Mouse (Mus musculus) forebrain, embryonic 12.5 days (tissue): ENCODE results near the gene Tfcp2. TPM values are rescaled to one million over a fixed set of nuclear protein-coding genes. Genes with fewer than 3 reads are reported as not detected.
"Not testable (repeated sequence)": the region's sequence is repeated elsewhere in the genome, so short reads cannot be mapped to it uniquely, and the experiment has no call there.

Experiments used
- ATAC-seq: fragments of 200-750 bp; cut with Nextera tagmentation; 2 replicates; pipeline ENCODE4 v1.8.0; 2017; ENCODE audit warnings: moderate TSS enrichment; ENCODE audit not compliant: low FRiP score
- H3K27ac ChIP-seq: fragments of 300-500 bp; sonication (generic); 2 replicates; pipeline ENCODE4 v1.5.1; 2016; ENCODE audit warnings: mild to moderate bottlenecking
- H3K27me3 ChIP-seq: fragments of 300-500 bp; sonication (generic); 2 replicates; pipeline ENCODE4 v1.6.1; 2016; ENCODE audit warnings: mild to moderate bottlenecking
- H3K36me3 ChIP-seq: fragments of 300-500 bp; sonication (generic); replicated peaks from 2 replicates; pipeline ENCODE4 v1.6.1; 2016; ENCODE audit warnings: mild to moderate bottlenecking
- H3K4me1 ChIP-seq: fragments of 300-500 bp; sonication (generic); 2 replicates; pipeline ENCODE4 v1.6.1; 2016
- H3K4me2 ChIP-seq: fragments of 300-500 bp; sonication (generic); 2 replicates; pipeline ENCODE4 v1.6.1; 2016; ENCODE audit warnings: mild to moderate bottlenecking, moderate library complexity
- H3K4me3 ChIP-seq: fragments of 300-500 bp; sonication (generic); replicated peaks from 2 replicates; pipeline ENCODE4 v1.5.1; 2016; ENCODE audit warnings: mild to moderate bottlenecking
- H3K9ac ChIP-seq: fragments of 300-500 bp; sonication (generic); 2 replicates; pipeline ENCODE4 v1.6.1; 2016; ENCODE audit warnings: mild to moderate bottlenecking
- H3K9me3 ChIP-seq: fragments of 300-500 bp; sonication (generic); 2 replicates; pipeline ENCODE4 v1.6.1; 2016
- WGBS: fragments of 180-500 bp; shearing (Covaris S2); methylation state at CpG from one replicate; pipeline ENCODE4 v1.1.7; 2016; 5-methylcytosine and 5-hydroxymethylcytosine counted together
- polyA plus RNA-seq: library from polyadenylated mRNA; unstranded; fragments of >200 nt; fragmentation: Nextera tagmentation; extraction: Ambion mirVana; gene quantifications from 2 replicates; pipeline ENCODE4 v1.2.1, GENCODE M21; 2016

Tfcp2 gene
- polyA plus RNA-seq, 1 experiment from 2014 or later = 44.8 TPM

DNA sequence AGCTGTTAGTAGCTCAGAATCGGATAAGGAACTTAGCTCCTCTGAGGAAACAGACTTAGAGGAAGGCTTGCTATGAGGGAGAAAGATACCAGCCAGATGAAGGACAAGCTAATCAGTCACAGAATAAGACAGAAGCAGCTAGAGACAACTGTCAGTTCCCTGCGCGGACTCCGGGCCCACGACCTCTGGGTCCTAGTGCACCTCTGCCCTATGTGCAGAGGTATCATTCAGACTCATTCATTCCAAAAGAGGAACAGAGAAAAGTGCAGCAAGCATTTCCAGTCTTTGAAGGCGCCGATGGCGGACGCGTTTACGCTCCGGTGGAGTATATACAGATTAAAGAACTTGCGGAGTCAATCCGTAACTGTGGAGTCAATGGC, 8.2 kb downstream of the Tfcp2 start:
- 95% methylated on average over 14 of the region's 14 CpGs for WGBS

DNA sequence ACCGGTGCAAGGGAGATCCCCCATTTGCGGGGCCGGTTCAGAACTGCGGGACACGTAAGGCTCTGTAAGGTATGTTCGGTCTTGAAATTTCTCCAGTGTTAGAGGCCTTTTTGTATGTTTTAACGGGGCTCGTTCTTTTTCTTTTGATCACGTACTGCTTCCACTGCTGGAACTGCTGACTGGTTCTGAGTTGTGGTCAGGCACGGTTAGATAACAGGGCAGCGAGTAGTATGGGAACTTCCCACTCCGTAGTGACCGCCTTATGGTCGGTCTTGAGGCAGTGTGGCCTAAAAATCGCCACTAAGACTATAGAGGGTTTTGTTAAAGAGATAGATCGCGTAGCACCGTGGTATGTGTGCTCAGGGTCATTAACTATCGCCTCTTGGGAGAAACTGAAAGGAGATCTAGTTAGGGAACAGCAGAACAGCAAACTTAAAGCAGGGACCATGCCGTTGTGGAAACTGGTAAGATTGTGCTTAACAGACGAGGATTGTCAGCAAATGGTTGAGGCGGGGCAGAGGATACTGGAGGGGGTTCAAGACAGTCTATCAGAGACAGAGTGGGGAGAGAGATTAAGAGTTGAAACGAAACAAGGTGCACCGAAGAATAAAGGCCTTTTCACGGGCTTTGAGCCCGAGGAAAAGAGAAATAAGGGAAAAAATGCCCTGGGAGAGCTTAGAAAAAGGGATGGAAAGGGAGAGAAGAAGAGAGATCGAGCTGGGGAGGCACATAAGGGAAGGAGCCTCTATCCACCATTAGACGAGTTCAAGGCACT, 8.7 kb downstream of the Tfcp2 start:
- ATAC-seq, H3K9me3 ChIP-seq, H3K9ac ChIP-seq, H3K4me3 ChIP-seq, H3K4me2 ChIP-seq, H3K27ac ChIP-seq, H3K27me3 ChIP-seq, H3K4me1 ChIP-seq: not testable (repeated sequence)
- 96% methylated on average over 28 of the region's 28 CpGs for WGBS
- H3K36me3 ChIP-seq = peaks cover 45% of the 10 kb centered on the region

More for the DNA sequence above, 8.2 kb downstream of the Tfcp2 start:
- not testable (repeated sequence) for H3K27ac ChIP-seq, ATAC-seq, H3K9me3 ChIP-seq, H3K4me2 ChIP-seq, H3K9ac ChIP-seq, H3K27me3 ChIP-seq, H3K4me1 ChIP-seq, H3K4me3 ChIP-seq
- H3K36me3 ChIP-seq = peaks cover 51% of the 10 kb centered on the region

DNA sequence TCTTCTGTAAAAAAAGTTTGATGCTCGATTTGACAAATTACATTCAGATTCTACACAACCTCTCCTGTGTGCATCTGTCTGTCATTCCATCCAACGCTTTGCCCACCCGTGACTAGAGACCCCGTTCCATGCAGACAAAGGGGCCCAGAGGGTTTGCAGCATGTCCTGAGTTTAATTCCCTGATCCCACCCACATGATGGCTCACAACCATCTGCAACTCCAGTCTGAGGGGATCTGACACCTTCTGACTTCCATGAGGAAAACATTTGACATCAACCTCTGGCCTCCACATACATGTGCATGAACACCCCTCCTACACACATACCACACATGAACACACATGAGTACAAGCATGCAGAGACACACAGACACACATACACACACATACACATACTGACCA, 10.4 kb downstream of the Tfcp2 start:
- no peaks in the 10 kb centered on the region for H3K27me3 ChIP-seq
- peaks cover 39% of the 10 kb centered on the region for H3K36me3 ChIP-seq
- no peaks in the 10 kb centered on the region for H3K4me1 ChIP-seq
- no peak for ATAC-seq
- no peak overlapping the region for H3K9ac ChIP-seq
- no peak overlapping the region for H3K4me3 ChIP-seq
- H3K27ac ChIP-seq = no peak overlapping the region
- no peak overlapping the region for H3K4me2 ChIP-seq
- WGBS = 94% methylated on average over 4 of the region's 4 CpGs
- peaks cover 7% of the 10 kb centered on the region for H3K9me3 ChIP-seq

- H3K9ac ChIP-seq, ATAC-seq, H3K27me3 ChIP-seq, H3K4me3 ChIP-seq, H3K4me2 ChIP-seq, H3K4me1 ChIP-seq, H3K27ac ChIP-seq, H3K9me3 ChIP-seq: not testable (repeated sequence)
- 93% methylated on average over 1 of the region's 1 CpGs for WGBS
- H3K36me3 ChIP-seq = peaks cover 39% of the 10 kb centered on the region
Measured at GRCm38 (mm10) chr15:100541001-100541400, 10.8 kb downstream of the Tfcp2 start.

- peaks cover 46% of the 10 kb centered on the region for H3K36me3 ChIP-seq
- no peak overlapping the region for H3K27ac ChIP-seq
- H3K4me1 ChIP-seq = no peaks in the 10 kb centered on the region
- 0 out of 2 replicates have a peak, but pooled peaks cover 2% of the 10 kb centered on the region for H3K9me3 ChIP-seq
- no peak for ATAC-seq
- H3K27me3 ChIP-seq = no peaks in the 10 kb centered on the region
- H3K4me2 ChIP-seq = no peak overlapping the region
- H3K9ac ChIP-seq = no peak overlapping the region
- no peak overlapping the region for H3K4me3 ChIP-seq
- 93% methylated on average over 9 of the region's 9 CpGs for WGBS
Measured at GRCm38 (mm10) chr15:100539411-100539810, 12.4 kb downstream of the Tfcp2 start.

DNA sequence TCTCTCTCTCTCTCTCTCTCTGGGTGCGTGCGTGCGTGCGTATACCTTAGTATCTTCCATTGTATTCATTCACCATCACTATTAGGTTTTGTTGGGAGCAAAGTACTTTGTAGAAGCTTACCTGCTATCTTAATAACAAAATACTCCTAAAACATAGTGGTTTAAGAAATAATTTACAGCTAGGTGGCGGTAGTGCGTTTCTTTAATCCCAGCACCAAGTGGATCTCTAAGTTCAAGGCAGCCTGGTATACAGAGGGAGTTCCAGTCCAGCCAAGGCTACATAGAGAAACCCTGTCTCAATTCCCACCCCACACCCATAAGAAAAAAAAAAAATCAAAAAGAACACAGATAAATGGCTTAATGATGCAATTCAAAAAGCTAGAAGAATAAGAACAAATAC, 13.9 kb downstream of the Tfcp2 start:
- H3K36me3 ChIP-seq = peaks cover 35% of the 10 kb centered on the region
- WGBS = 92% methylated on average over 6 of the region's 6 CpGs

GRCm38 (mm10) chr15:100527900-100528299, 23.9 kb downstream of the Tfcp2 start:
- Histone ChIP-seq H3K36me3 (peaks cover 12% of the 10 kb centered on the region), H3K27me3 (no peaks in the 10 kb centered on the region), H3K4me2 (no peak overlapping the region), H3K9me3 (no peaks in the 10 kb centered on the region), H3K27ac (no peak overlapping the region), H3K9ac (no peak overlapping the region), H3K4me1 (no peaks in the 10 kb centered on the region), H3K4me3 (no peak overlapping the region)
- 91% methylated on average over 5 of the region's 5 CpGs for WGBS
- ATAC-seq = no peak

More for the DNA sequence above, 13.9 kb downstream of the Tfcp2 start:
- H3K4me2 ChIP-seq = no peak overlapping the region
- H3K4me1 ChIP-seq = no peaks in the 10 kb centered on the region
- 0 out of 2 replicates have a peak, but pooled peaks cover 2% of the 10 kb centered on the region for H3K9me3 ChIP-seq
- no peak overlapping the region for H3K27ac ChIP-seq
- no peak for ATAC-seq
- H3K9ac ChIP-seq = no peak overlapping the region
- no peaks in the 10 kb centered on the region for H3K27me3 ChIP-seq
- no peak overlapping the region for H3K4me3 ChIP-seq

- Histone ChIP-seq H3K9ac (no peak overlapping the region), H3K4me1 (no peaks in the 10 kb centered on the region), H3K4me3 (no peak overlapping the region), H3K27me3 (no peaks in the 10 kb centered on the region), H3K4me2 (no peak overlapping the region), H3K9me3 (no peaks in the 10 kb centered on the region), H3K36me3 (peaks cover 29% of the 10 kb centered on the region), H3K27ac (no peak overlapping the region)
- no peak for ATAC-seq
- WGBS = 94% methylated on average over 14 of the region's 14 CpGs
Measured at GRCm38 (mm10) chr15:100525405-100525804, 26.4 kb downstream of the Tfcp2 start.

- Histone ChIP-seq H3K4me1 (no peaks in the 10 kb centered on the region), H3K9me3 (no peaks in the 10 kb centered on the region), H3K36me3 (peaks cover 65% of the 10 kb centered on the region), H3K4me3 (no peak overlapping the region), H3K4me2 (no peak overlapping the region), H3K27me3 (no peaks in the 10 kb centered on the region), H3K27ac (no peak overlapping the region), H3K9ac (no peak overlapping the region)
- ATAC-seq = no peak
- WGBS = 93% methylated on average over 14 of the region's 14 CpGs
Measured at GRCm38 (mm10) chr15:100520306-100520705, 31.5 kb downstream of the Tfcp2 start.

- Histone ChIP-seq H3K9me3 (no peaks in the 10 kb centered on the region), H3K4me2 (no peak overlapping the region), H3K9ac (no peak overlapping the region), H3K36me3 (peaks cover 81% of the 10 kb centered on the region), H3K4me1 (no peaks in the 10 kb centered on the region), H3K27me3 (no peaks in the 10 kb centered on the region), H3K4me3 (no peak overlapping the region), H3K27ac (no peak overlapping the region)
- ATAC-seq = no peak
- 82% methylated on average over 2 of the region's 2 CpGs for WGBS
Measured at GRCm38 (mm10) chr15:100515121-100515520, 36.7 kb downstream of the Tfcp2 start.

DNA sequence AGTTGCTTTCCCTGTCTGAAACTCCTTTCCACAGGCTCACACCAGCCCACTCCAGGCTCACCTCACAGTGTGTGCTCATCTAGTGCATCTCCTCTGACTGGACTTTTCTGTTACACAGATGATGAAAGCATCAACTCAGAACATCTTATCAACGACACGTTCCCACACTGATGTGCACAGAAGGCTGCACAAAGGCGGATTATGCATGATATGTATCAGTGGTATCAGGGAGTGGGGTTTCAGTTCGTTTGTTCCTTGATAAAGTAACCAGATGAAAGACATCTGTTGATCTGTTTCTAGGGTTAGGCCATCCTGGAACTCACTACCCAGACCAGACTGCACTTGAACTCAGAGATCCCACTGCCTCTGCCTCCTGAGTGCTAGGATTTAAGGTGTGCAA, 38.4 kb downstream of the Tfcp2 start:
- Histone ChIP-seq H3K9me3 (no peaks in the 10 kb centered on the region), H3K27me3 (no peaks in the 10 kb centered on the region), H3K36me3 (peaks cover 82% of the 10 kb centered on the region), H3K4me1 (no peaks in the 10 kb centered on the region), H3K27ac (no peak overlapping the region), H3K9ac (no peak overlapping the region), H3K4me2 (no peak overlapping the region), H3K4me3 (no peak overlapping the region)
- 91% methylated on average over 4 of the region's 4 CpGs for WGBS
- no peak for ATAC-seq

DNA sequence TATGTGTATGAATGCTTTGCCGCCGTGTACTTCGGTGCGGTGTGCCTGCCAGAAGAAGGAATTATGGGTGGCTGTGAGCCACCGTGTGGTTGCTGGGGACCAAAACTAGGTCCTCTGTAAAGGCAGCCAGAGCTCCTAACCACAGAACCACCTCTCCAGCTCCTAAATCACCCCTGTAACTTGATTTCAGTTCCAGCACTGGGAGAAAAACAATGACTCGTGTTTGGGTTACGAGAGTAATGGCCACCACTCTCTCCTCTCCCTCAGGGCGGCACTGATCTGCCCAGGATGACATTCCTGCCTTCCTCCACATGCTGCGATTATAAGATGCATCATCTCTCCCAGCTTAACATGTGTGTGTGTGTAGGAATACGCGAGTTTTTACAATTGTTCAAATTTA, 41.7 kb downstream of the Tfcp2 start:
- Histone ChIP-seq H3K9ac (no peak overlapping the region), H3K27ac (no peak overlapping the region), H3K27me3 (no peaks in the 10 kb centered on the region), H3K9me3 (no peaks in the 10 kb centered on the region), H3K36me3 (peaks cover 76% of the 10 kb centered on the region), H3K4me3 (no peak overlapping the region), H3K4me2 (no peak overlapping the region), H3K4me1 (no peaks in the 10 kb centered on the region)
- no peak for ATAC-seq
- WGBS = 97% methylated on average over 11 of the region's 11 CpGs

DNA sequence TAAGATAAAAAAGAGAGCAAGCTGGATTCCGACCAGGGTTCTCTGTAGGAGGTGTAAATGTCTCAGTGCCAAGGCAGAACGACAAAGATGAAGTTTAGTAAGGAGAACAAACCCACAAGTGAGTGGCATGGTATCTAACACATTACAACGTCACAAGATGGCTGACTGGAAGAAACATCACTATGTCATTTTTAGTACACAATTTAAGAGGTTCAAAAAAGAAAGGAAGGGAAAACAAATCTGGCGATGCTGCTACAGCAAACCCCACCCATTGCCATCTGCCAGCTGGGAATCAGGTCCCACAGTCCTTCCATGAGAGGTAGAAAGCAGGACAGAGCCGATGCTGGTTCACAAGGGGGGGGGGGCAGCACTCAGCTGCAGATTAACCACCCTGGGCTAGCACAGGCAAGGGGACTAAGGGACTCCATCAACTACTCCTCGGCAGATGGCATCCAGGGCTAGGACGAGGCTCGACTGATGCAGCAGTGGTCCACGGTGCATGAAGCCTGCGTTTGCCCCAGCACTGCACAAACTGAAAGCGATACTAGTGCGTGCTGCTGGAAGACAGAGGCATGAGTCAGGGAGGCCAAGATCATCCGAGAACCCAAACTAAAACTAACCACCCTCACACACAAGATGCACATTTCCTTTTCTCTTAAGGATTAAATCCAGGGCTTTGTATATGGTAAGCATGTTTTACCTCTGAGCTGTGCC, 43.2 kb downstream of the Tfcp2 start:
- Histone ChIP-seq H3K27ac (no peak overlapping the region), H3K4me3 (no peak overlapping the region), H3K27me3 (no peaks in the 10 kb centered on the region), H3K9ac (no peak overlapping the region), H3K4me1 (no peaks in the 10 kb centered on the region), H3K9me3 (no peaks in the 10 kb centered on the region), H3K4me2 (no peak overlapping the region), H3K36me3 (peaks cover 74% of the 10 kb centered on the region)
- ATAC-seq = no peak
- WGBS = 90% methylated on average over 13 of the region's 13 CpGs
